ENCODE assay signal across 7 mouse cellular contexts in the genomic region with DNA sequence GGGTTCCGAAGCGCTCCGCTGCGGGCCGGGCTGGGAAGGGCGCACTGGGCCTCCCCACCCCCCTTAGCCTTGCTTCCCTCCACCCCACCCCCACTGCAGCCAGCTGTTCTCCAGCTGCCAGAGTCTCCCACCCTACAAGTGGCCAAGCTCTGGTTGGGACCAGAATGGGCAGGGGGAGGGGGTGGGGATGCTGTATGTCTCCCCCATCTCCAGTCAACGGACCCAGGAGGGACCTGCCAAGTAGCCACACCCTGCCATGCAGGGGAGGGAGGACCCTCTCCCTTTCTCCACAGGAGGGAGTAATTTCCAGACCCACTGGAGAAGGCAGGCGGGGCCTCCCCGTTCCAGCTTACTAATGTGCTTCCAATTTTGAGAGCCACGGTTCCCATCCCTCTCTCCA. TPM values are rescaled to one million over a fixed set of nuclear protein-coding genes. Genes with fewer than 3 reads are reported as not detected.
DNase-seq lines count a peak whose midpoint lies in the region; ATAC-seq lines count a peak whose summit lies in the region.

No protein-coding gene starts in this region.

- no peaks in the 10 kb centered on the region for H3K36me3 ChIP-seq in lung, embryonic 15.5 days
- no peaks in the 10 kb centered on the region for H3K36me3 ChIP-seq in embryonic facial prominence, embryonic 15.5 days

- ATAC-seq in lung, embryonic 15.5 days (ENCODE audit: borderline replicate concordance, extremely low read depth, low FRiP score, low TSS enrichment): peak; percentile 21; the same call in 1 of the 2 replicates
- peak; percentile 20 for ATAC-seq in embryonic facial prominence, embryonic 15.5 days (ENCODE audit: insufficient number of reproducible peaks, low FRiP score, low TSS enrichment, low read depth)

- no peaks in the 10 kb centered on the region for H3K27me3 ChIP-seq in lung, embryonic 15.5 days
- H3K27me3 ChIP-seq in embryonic facial prominence, embryonic 15.5 days: no peaks in the 10 kb centered on the region

- H3K4me1 ChIP-seq in lung, embryonic 15.5 days: peaks cover 86% of the 10 kb centered on the region
- peaks cover 84% of the 10 kb centered on the region for H3K4me1 ChIP-seq in embryonic facial prominence, embryonic 15.5 days

- no peak for DNase-seq in lung, adult 18-20 months
- DNase-seq in heart, postnatal 14 days: peak; percentile 55 to 69
- DNase-seq in lung, postnatal 36 days: peak; percentile 20
- DNase-seq in right cerebral cortex, postnatal 14 days: no peak
- no peak for DNase-seq in spleen, postnatal 36 days (ENCODE audit: low spot score in 2 of 2)

- H3K4me3 ChIP-seq in lung, embryonic 15.5 days: peak overlapping the region; percentile 22
- peak overlapping the region; percentile 28 for H3K4me3 ChIP-seq in embryonic facial prominence, embryonic 15.5 days (replicated peaks)

- WGBS in lung, embryonic 15.5 days: 8% methylated on average over 10 of the region's 10 CpGs
- WGBS in embryonic facial prominence, embryonic 15.5 days: 4% methylated on average over 10 of the region's 10 CpGs

- H3K9me3 ChIP-seq in lung, embryonic 15.5 days: no peaks in the 10 kb centered on the region
- H3K9me3 ChIP-seq in embryonic facial prominence, embryonic 15.5 days (replicated peaks): no peaks in the 10 kb centered on the region

- peak overlapping the region; percentile 10 for H3K9ac ChIP-seq in lung, embryonic 15.5 days
- H3K9ac ChIP-seq in embryonic facial prominence, embryonic 15.5 days: 0 out of 2 replicates have a peak overlapping the region, but pooled peaks have one; percentile 18

- H3K4me2 ChIP-seq in lung, embryonic 15.5 days: peak overlapping the region; percentile 51
- H3K4me2 ChIP-seq in embryonic facial prominence, embryonic 15.5 days (replicated peaks): peak overlapping the region; percentile 52

- intact Hi-C loops in heart, postnatal 14 days (cut with DNase I): no loop called here

- H3K27ac ChIP-seq in lung, embryonic 15.5 days: peak overlapping the region; percentile 96
- H3K27ac ChIP-seq in embryonic facial prominence, embryonic 15.5 days (replicated peaks): peak overlapping the region; percentile 96

RNA-seq across cellular contexts. Expression of a gene that starts 4.7 kb away (rescaled TPM):
- polyA plus RNA-seq in lung, embryonic 15.5 days (2015; fragmentation: Nextera tagmentation; extraction: Ambion mirVana): 10.9 and 11.5 TPM in 2 replicates
- polyA plus RNA-seq in embryonic facial prominence, embryonic 15.5 days (2015; fragmentation: Nextera tagmentation; extraction: Ambion mirVana): 17.9 and 18.8 TPM in 2 replicates
- total RNA-seq in heart, postnatal 14 days (2021): 10 to 100 TPM; 12.3 to 19.2 TPM

RNA-seq across cellular contexts. Expression of a gene that starts 17.6 kb away (rescaled TPM):
- polyA plus RNA-seq in lung, embryonic 15.5 days (2015; fragmentation: Nextera tagmentation; extraction: Ambion mirVana): 606 and 658 TPM in 2 replicates
- polyA plus RNA-seq in embryonic facial prominence, embryonic 15.5 days (2015; fragmentation: Nextera tagmentation; extraction: Ambion mirVana): 620 and 681 TPM in 2 replicates
- 100 to 1,000 TPM; 411 to 471 TPM for total RNA-seq in heart, postnatal 14 days (2021)

RNA-seq across cellular contexts. Expression of a gene that starts 19.1 kb away (rescaled TPM):
- 6.0 and 6.2 TPM in 2 replicates for polyA plus RNA-seq in lung, embryonic 15.5 days (2015; fragmentation: Nextera tagmentation; extraction: Ambion mirVana)
- polyA plus RNA-seq in embryonic facial prominence, embryonic 15.5 days (2015; fragmentation: Nextera tagmentation; extraction: Ambion mirVana): 5.1 and 5.8 TPM in 2 replicates
- under 1 TPM; 0.41 TPM for total RNA-seq in heart, postnatal 14 days (2021)

RNA-seq across cellular contexts. Expression of a gene that starts 32.6 kb away (rescaled TPM):
- 32.8 and 33.3 TPM in 2 replicates for polyA plus RNA-seq in lung, embryonic 15.5 days (2015; fragmentation: Nextera tagmentation; extraction: Ambion mirVana)
- polyA plus RNA-seq in embryonic facial prominence, embryonic 15.5 days (2015; fragmentation: Nextera tagmentation; extraction: Ambion mirVana): 37.6 and 38.5 TPM in 2 replicates
- 10 to 100 TPM; 12.8 to 14.2 TPM for total RNA-seq in heart, postnatal 14 days (2021)

Comparison
In these comparisons a context has a peak if more than half of its experiments do, and no peak if none do; other contexts are left out.
1. DNase-seq: peak in heart, postnatal 14 days (2 of 2) and lung, postnatal 36 days (single experiment); none in lung, adult 18-20 months (0 of 2), right cerebral cortex, postnatal 14 days (single experiment) and spleen, postnatal 36 days (0 of 2).